Mouse (Mus musculus): Measurements from ENCODE around the gene Rhox4c. TPM values are rescaled to one million over a fixed set of nuclear protein-coding genes. Genes with fewer than 3 reads are reported as not detected.
"Not testable (repeated sequence)": the region's sequence is repeated elsewhere in the genome, so short reads cannot be mapped to it uniquely, and the experiment has no call there.

Gene Rhox4c
- polyA plus RNA-seq (2015; fragmentation: Nextera tagmentation; extraction: Ambion mirVana), result not detected in 2 replicates

DNA sequence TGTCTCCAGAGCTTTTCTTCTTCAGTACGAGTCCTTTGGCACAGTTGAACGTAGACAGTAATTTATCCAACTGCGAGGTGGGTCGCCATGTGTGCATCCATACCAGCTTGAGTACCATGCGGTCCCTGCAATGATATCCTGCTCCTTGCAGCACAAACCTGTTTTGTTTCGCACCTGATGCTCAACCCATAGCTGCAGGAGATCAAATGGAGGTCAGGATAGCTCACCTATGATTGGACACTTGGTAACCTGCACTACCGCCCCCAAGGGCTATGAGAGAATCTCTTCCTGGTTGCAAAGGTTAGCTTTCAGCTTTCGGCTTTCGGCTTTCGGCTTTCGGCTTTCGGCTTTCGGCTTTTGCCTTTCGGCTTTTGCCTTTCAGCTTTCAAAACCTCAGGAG, at the start of gene Rhox4c:
Gene Rhox4c (plus strand): TSS at position 301 of the 400 bp plus-strand sequence.
- H3K9me3 ChIP-seq (replicated peaks); ATAC-seq (replicated peaks; ENCODE audit: insufficient number of reproducible peaks, insufficient read depth, low FRiP score, low read depth); H3K27ac ChIP-seq; H3K4me3 ChIP-seq; H3K4me1 ChIP-seq (replicated peaks); H3K9ac ChIP-seq; H3K4me2 ChIP-seq; H3K27me3 ChIP-seq; H3K36me3 ChIP-seq: not testable (repeated sequence)
- 89% methylated on average over 14 of the region's 14 CpGs for WGBS

GRCm38 (mm10) chrX:37432194-37432593, 47.9 kb upstream of the Rhox4c start, which contains the start of gene Rhox4b:
Rhox4b (plus strand) TSS chrX:37432494.
- 82% methylated on average over 14 of the region's 15 CpGs for WGBS
- H3K4me3 ChIP-seq, result not testable (repeated sequence)

GRCm38 (mm10) chrX:37453380-37453779, 26.8 kb upstream of the Rhox4c start, which contains the start of gene Rhox2c:
Rhox2c (plus strand) TSS chrX:37453680.
- H3K36me3 ChIP-seq; H3K9me3 ChIP-seq (replicated peaks); H3K4me2 ChIP-seq; H3K4me3 ChIP-seq; H3K27me3 ChIP-seq; H3K4me1 ChIP-seq (replicated peaks); H3K27ac ChIP-seq; H3K9ac ChIP-seq; ATAC-seq (replicated peaks; ENCODE audit: insufficient number of reproducible peaks, insufficient read depth, low FRiP score, low read depth): not testable (repeated sequence)
- 95% methylated on average over 8 of the region's 10 CpGs for WGBS

More at GRCm38 (mm10) chrX:37432194-37432593, 47.9 kb upstream of the Rhox4c start, which contains the start of gene Rhox4b:
- H3K27ac ChIP-seq; H3K4me2 ChIP-seq; ATAC-seq (replicated peaks; ENCODE audit: insufficient number of reproducible peaks, insufficient read depth, low FRiP score, low read depth); H3K36me3 ChIP-seq; H3K9ac ChIP-seq; H3K9me3 ChIP-seq (replicated peaks); H3K4me1 ChIP-seq (replicated peaks); H3K27me3 ChIP-seq: not testable (repeated sequence)

DNA sequence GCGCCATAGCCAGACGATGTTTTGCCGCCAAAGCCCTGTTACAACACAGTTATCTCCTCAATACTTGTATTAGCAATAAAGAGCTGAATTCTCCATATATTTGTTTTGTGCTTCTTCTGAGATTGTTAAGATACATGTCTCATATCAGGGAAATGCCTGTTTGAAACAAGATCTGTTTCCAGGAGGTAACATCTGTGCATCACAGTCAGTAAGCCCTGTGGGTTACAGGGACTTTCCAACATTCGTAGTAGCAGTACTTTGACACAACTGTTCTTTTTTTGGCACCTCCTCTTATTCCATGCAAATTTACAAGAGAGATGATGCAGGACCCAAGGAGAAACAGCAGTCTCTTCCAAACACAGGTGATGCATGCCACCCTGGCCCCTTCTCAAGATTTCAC, 21.9 kb upstream of the Rhox4c start, which contains the start of gene Rhox3c:
Gene Rhox3c (plus strand): TSS at position 301 of the 400 bp plus-strand sequence.
- not testable (repeated sequence) for H3K27ac ChIP-seq; H3K27me3 ChIP-seq; H3K36me3 ChIP-seq; H3K4me3 ChIP-seq; ATAC-seq (replicated peaks; ENCODE audit: insufficient number of reproducible peaks, insufficient read depth, low FRiP score, low read depth); H3K4me2 ChIP-seq; H3K9me3 ChIP-seq (replicated peaks); H3K4me1 ChIP-seq (replicated peaks); H3K9ac ChIP-seq
- 82% methylated on average over 3 of the region's 4 CpGs for WGBS

- not testable (repeated sequence) for H3K9me3 ChIP-seq (replicated peaks); ATAC-seq (replicated peaks; ENCODE audit: insufficient number of reproducible peaks, insufficient read depth, low FRiP score, low read depth); H3K4me3 ChIP-seq; H3K4me2 ChIP-seq; H3K36me3 ChIP-seq; H3K4me1 ChIP-seq (replicated peaks); H3K27ac ChIP-seq; H3K9ac ChIP-seq; H3K27me3 ChIP-seq
- WGBS, result 89% methylated on average over 16 of the region's 18 CpGs
Measured at GRCm38 (mm10) chrX:37514059-37514458, 33.9 kb downstream of the Rhox4c start, which contains the start of gene Rhox4d. Rhox4d (plus strand) TSS chrX:37514359.

- H3K27me3 ChIP-seq; H3K36me3 ChIP-seq; H3K4me1 ChIP-seq (replicated peaks); H3K27ac ChIP-seq; H3K4me2 ChIP-seq; H3K9me3 ChIP-seq (replicated peaks); H3K9ac ChIP-seq; ATAC-seq (replicated peaks; ENCODE audit: insufficient number of reproducible peaks, insufficient read depth, low FRiP score, low read depth); H3K4me3 ChIP-seq: not testable (repeated sequence)
- 91% methylated on average over 3 of the region's 8 CpGs for WGBS
Measured at GRCm38 (mm10) chrX:37530152-37530551, 50.0 kb downstream of the Rhox4c start, which contains the start of gene Rhox2e. Rhox2e (plus strand) TSS chrX:37530452.

Other genes starting within 250 kb of the Rhox4c start
- not detected in 2 replicates for gene Rhox2a, start 235.4 kb upstream of the Rhox4c start, polyA plus RNA-seq (2015; fragmentation: Nextera tagmentation; extraction: Ambion mirVana)
- gene Rhox3a, start 230.4 kb upstream of the Rhox4c start, polyA plus RNA-seq (2015; fragmentation: Nextera tagmentation; extraction: Ambion mirVana), result not detected in 2 replicates
- not detected in 2 replicates for gene Rhox4a, start 215.0 kb upstream of the Rhox4c start, polyA plus RNA-seq (2015; fragmentation: Nextera tagmentation; extraction: Ambion mirVana)
- gene Rhox3a2, start 100.3 kb upstream of the Rhox4c start, polyA plus RNA-seq (2015; fragmentation: Nextera tagmentation; extraction: Ambion mirVana), result not detected in 2 replicates
- 0.66 and 2.8 TPM in 2 replicates for gene Rhox4a2, start 89.5 kb upstream of the Rhox4c start, polyA plus RNA-seq (2015; fragmentation: Nextera tagmentation; extraction: Ambion mirVana)
- gene Rhox2b, start 68.3 kb upstream of the Rhox4c start, polyA plus RNA-seq (2015; fragmentation: Nextera tagmentation; extraction: Ambion mirVana), result not detected in 2 replicates
- gene Rhox4b, start 47.8 kb upstream of the Rhox4c start, polyA plus RNA-seq (2015; fragmentation: Nextera tagmentation; extraction: Ambion mirVana), result 1.9 TPM in 1 of 2 replicates, not detected in the other
- not detected in 2 replicates for gene Rhox2c, start 26.7 kb upstream of the Rhox4c start, polyA plus RNA-seq (2015; fragmentation: Nextera tagmentation; extraction: Ambion mirVana)
- not detected in 2 replicates for gene Rhox3c, start 21.8 kb upstream of the Rhox4c start, polyA plus RNA-seq (2015; fragmentation: Nextera tagmentation; extraction: Ambion mirVana)
- not detected in 2 replicates for gene Rhox2d, start 13.1 kb downstream of the Rhox4c start, polyA plus RNA-seq (2015; fragmentation: Nextera tagmentation; extraction: Ambion mirVana)
- gene Rhox4d, start 34.0 kb downstream of the Rhox4c start, polyA plus RNA-seq (2015; fragmentation: Nextera tagmentation; extraction: Ambion mirVana), result not detected in 2 replicates
- gene Rhox2e, start 50.1 kb downstream of the Rhox4c start, polyA plus RNA-seq (2015; fragmentation: Nextera tagmentation; extraction: Ambion mirVana), result not detected in 2 replicates
- not detected in 2 replicates for gene Rhox3e, start 61.7 kb downstream of the Rhox4c start, polyA plus RNA-seq (2015; fragmentation: Nextera tagmentation; extraction: Ambion mirVana)
- gene Rhox4e, start 77.1 kb downstream of the Rhox4c start, polyA plus RNA-seq (2015; fragmentation: Nextera tagmentation; extraction: Ambion mirVana), result not detected in 2 replicates
- gene Rhox2f, start 91.1 kb downstream of the Rhox4c start, polyA plus RNA-seq (2015; fragmentation: Nextera tagmentation; extraction: Ambion mirVana), result not detected in 2 replicates
- not detected in 2 replicates for gene Rhox3f, start 100.7 kb downstream of the Rhox4c start, polyA plus RNA-seq (2015; fragmentation: Nextera tagmentation; extraction: Ambion mirVana)
- gene Rhox4f, start 127.4 kb downstream of the Rhox4c start, polyA plus RNA-seq (2015; fragmentation: Nextera tagmentation; extraction: Ambion mirVana), result not detected in 2 replicates
- not detected in 2 replicates for gene Rhox3g, start 148.3 kb downstream of the Rhox4c start, polyA plus RNA-seq (2015; fragmentation: Nextera tagmentation; extraction: Ambion mirVana)
- not detected in 2 replicates for gene Rhox2g, start 163.1 kb downstream of the Rhox4c start, polyA plus RNA-seq (2015; fragmentation: Nextera tagmentation; extraction: Ambion mirVana)
- not detected in 2 replicates for gene Rhox4g, start 171.0 kb downstream of the Rhox4c start, polyA plus RNA-seq (2015; fragmentation: Nextera tagmentation; extraction: Ambion mirVana)
- gene Rhox3h, start 188.4 kb downstream of the Rhox4c start, polyA plus RNA-seq (2015; fragmentation: Nextera tagmentation; extraction: Ambion mirVana), result not detected in 2 replicates
- not detected in 2 replicates for gene Rhox2h, start 192.9 kb downstream of the Rhox4c start, polyA plus RNA-seq (2015; fragmentation: Nextera tagmentation; extraction: Ambion mirVana)